Mouse (Mus musculus) lung, adult 2 months (tissue): ENCODE results near the gene Lime1.

Experiments used
- CTCF ChIP-seq: fragments of 200-500 bp; IDR thresholded peaks from 2 replicates; pipeline ENCODE4 v1.5.1; 2011; ENCODE audit warnings: mild to moderate bottlenecking, low read length, control low read depth; ENCODE audit not compliant: insufficient read depth
- POLR2A ChIP-seq: fragments of 200-500 bp; IDR thresholded peaks from 2 replicates; pipeline ENCODE4 v1.6.1; 2011; ENCODE audit warnings: low read depth, mild to moderate bottlenecking, control low read depth, low read length, borderline replicate concordance; ENCODE audit errors: extremely low read depth

GRCm38 (mm10) chr2:181356780-181357179 is 23.1 kb upstream of the Lime1 start:
- no peak for TF ChIP-seq POLR2A
- no peak for TF ChIP-seq CTCF
